Mouse (Mus musculus) hindbrain, embryonic 16.5 days (tissue): Measurements from ENCODE around the gene Dido1. TPM values are rescaled to one million over a fixed set of nuclear protein-coding genes. Genes with fewer than 3 reads are reported as not detected.

Source experiments
- ATAC-seq: fragments of 200-750 bp; cut with Nextera tagmentation; 2 replicates; pipeline ENCODE4 v1.8.0; 2017; ENCODE audit warnings: moderate TSS enrichment, moderate library complexity
- H3K27ac ChIP-seq: fragments of 300-500 bp; sonication (generic); 2 replicates; pipeline ENCODE4 v1.5.1; 2014; ENCODE audit warnings: low read depth, mild to moderate bottlenecking, control low read depth, low read length, moderate library complexity
- H3K27me3 ChIP-seq: fragments of 300-500 bp; sonication (generic); replicated peaks from 2 replicates; pipeline ENCODE4 v1.6.1; 2014; ENCODE audit warnings: low read length; ENCODE audit not compliant: control insufficient read depth, insufficient read depth
- H3K36me3 ChIP-seq: fragments of 300-500 bp; sonication (generic); 2 replicates; pipeline ENCODE4 v1.6.1; 2014; ENCODE audit warnings: mild to moderate bottlenecking, low read length, moderate library complexity, mixed read lengths; ENCODE audit not compliant: control insufficient read depth, insufficient read depth
- H3K4me1 ChIP-seq: fragments of 300-500 bp; sonication (generic); 2 replicates; pipeline ENCODE4 v1.6.1; 2014; ENCODE audit warnings: low read depth, low read length; ENCODE audit not compliant: control insufficient read depth, insufficient read depth
- H3K4me2 ChIP-seq: fragments of 300-500 bp; sonication (generic); 2 replicates; pipeline ENCODE4 v1.6.1; 2014; ENCODE audit warnings: mild to moderate bottlenecking, low read length, control low read depth, moderate library complexity
- H3K4me3 ChIP-seq: fragments of 300-500 bp; sonication (generic); 2 replicates; pipeline ENCODE4 v1.5.1; 2014; ENCODE audit warnings: mild to moderate bottlenecking, low read length, control low read depth, moderate library complexity
- H3K9ac ChIP-seq: fragments of 300-500 bp; sonication (generic); 2 replicates; pipeline ENCODE4 v1.6.1; 2014; ENCODE audit warnings: low read depth, mild to moderate bottlenecking, control low read depth, low read length, moderate library complexity
- H3K9me3 ChIP-seq: fragments of 300-500 bp; sonication (generic); 2 replicates; pipeline ENCODE4 v1.6.1; 2014; ENCODE audit warnings: mild to moderate bottlenecking, low read length, moderate library complexity; ENCODE audit not compliant: control insufficient read depth
- WGBS: fragments of 180-500 bp; shearing (Covaris S2); extraction: QIAGEN DNeasy Blood & Tissue Kit; methylation state at CpG from one replicate; pipeline ENCODE4 v1.1.7; 2014; 5-methylcytosine and 5-hydroxymethylcytosine counted together
- polyA plus RNA-seq: library from polyadenylated mRNA; unstranded; fragments of >200 nt; fragmentation: Nextera tagmentation; extraction: Ambion mirVana; gene quantifications from 2 replicates; pipeline ENCODE4 v1.2.1, GENCODE M21; 2015

Dido1 gene
- polyA plus RNA-seq, 1 experiment from 2014 or later, result 20.7 TPM

- ATAC-seq, result peak; percentile 97
- no peaks in the 10 kb centered on the region for H3K36me3 ChIP-seq
- no peaks in the 10 kb centered on the region for H3K9me3 ChIP-seq
- H3K9ac ChIP-seq, result peak overlapping the region; percentile 97
- under 1% methylated on average over 61 of the region's 66 CpGs for WGBS
- H3K27ac ChIP-seq, result peak overlapping the region; percentile 97
- peak overlapping the region; percentile 98 for H3K4me2 ChIP-seq
- H3K4me3 ChIP-seq, result peak overlapping the region; percentile 97
- peaks cover 29% of the 10 kb centered on the region for H3K4me1 ChIP-seq
- H3K27me3 ChIP-seq, result no peaks in the 10 kb centered on the region
Measured at GRCm38 (mm10) chr2:180701767-180702621, 7.8 kb downstream of the Dido1 start.

- peak overlapping the region; percentile 97 for H3K9ac ChIP-seq
- H3K27me3 ChIP-seq, result no peaks in the 10 kb centered on the region
- peak; percentile 1; the same call in 1 of the 2 replicates for ATAC-seq
- 7% methylated on average over 24 of the region's 26 CpGs for WGBS
- no peaks in the 10 kb centered on the region for H3K9me3 ChIP-seq
- peaks cover 29% of the 10 kb centered on the region for H3K4me1 ChIP-seq
- H3K4me3 ChIP-seq, result peak overlapping the region; percentile 97
- H3K27ac ChIP-seq, result peak overlapping the region; percentile 97
- H3K4me2 ChIP-seq, result peak overlapping the region; percentile 98
- H3K36me3 ChIP-seq, result no peaks in the 10 kb centered on the region
Measured at GRCm38 (mm10) chr2:180701053-180701766, 8.6 kb downstream of the Dido1 start.

- H3K4me2 ChIP-seq, result peak overlapping the region; percentile 98
- no peaks in the 10 kb centered on the region for H3K9me3 ChIP-seq
- WGBS, result 84% methylated on average over 5 of the region's 5 CpGs
- H3K4me1 ChIP-seq, result peaks cover 29% of the 10 kb centered on the region
- ATAC-seq, result no peak
- H3K4me3 ChIP-seq, result peak overlapping the region; percentile 97
- H3K27me3 ChIP-seq, result no peaks in the 10 kb centered on the region
- no peak overlapping the region for H3K27ac ChIP-seq
- H3K9ac ChIP-seq, result peak overlapping the region; percentile 97
- no peaks in the 10 kb centered on the region for H3K36me3 ChIP-seq
Measured at GRCm38 (mm10) chr2:180700457-180700856, 9.3 kb downstream of the Dido1 start.

GRCm38 (mm10) chr2:180695176-180695575 is 14.6 kb downstream of the Dido1 start:
- Histone ChIP-seq H3K27ac (no peak overlapping the region), H3K9me3 (no peaks in the 10 kb centered on the region), H3K9ac (no peak overlapping the region), H3K36me3 (peaks cover 3% of the 10 kb centered on the region; the same call in 1 of the 2 replicates), H3K27me3 (no peaks in the 10 kb centered on the region), H3K4me3 (no peak overlapping the region), H3K4me1 (peaks cover 17% of the 10 kb centered on the region), H3K4me2 (no peak overlapping the region)
- ATAC-seq, result no peak
- WGBS, result 50% methylated on average over 2 of the region's 2 CpGs

GRCm38 (mm10) chr2:180692630-180693029 is 17.2 kb downstream of the Dido1 start:
- Histone ChIP-seq H3K9me3 (no peaks in the 10 kb centered on the region), H3K27me3 (no peaks in the 10 kb centered on the region), H3K27ac (peak overlapping the region; percentile 26; the same call in 1 of the 2 replicates), H3K4me1 (peaks cover 7% of the 10 kb centered on the region; the same call in 1 of the 2 replicates), H3K36me3 (peaks cover 22% of the 10 kb centered on the region), H3K9ac (no peak overlapping the region), H3K4me3 (no peak overlapping the region), H3K4me2 (no peak overlapping the region)
- peak; percentile 86; the same call in 1 of the 2 replicates for ATAC-seq
- WGBS, result 4% methylated on average over 1 of the region's 1 CpGs

- no peak overlapping the region for H3K4me3 ChIP-seq
- H3K9ac ChIP-seq, result no peak overlapping the region
- peaks cover 40% of the 10 kb centered on the region for H3K36me3 ChIP-seq
- no peak overlapping the region for H3K27ac ChIP-seq
- no peak overlapping the region for H3K4me2 ChIP-seq
- ATAC-seq, result 0 out of 2 replicates have a peak, but pooled peaks have one; percentile 11
- WGBS, result 87% methylated on average over 5 of the region's 5 CpGs
- peaks cover 7% of the 10 kb centered on the region; the same call in 1 of the 2 replicates for H3K4me1 ChIP-seq
- H3K9me3 ChIP-seq, result no peaks in the 10 kb centered on the region
- no peaks in the 10 kb centered on the region for H3K27me3 ChIP-seq
Measured at GRCm38 (mm10) chr2:180689841-180690240, 20.0 kb downstream of the Dido1 start.

- WGBS, result 96% methylated on average over 4 of the region's 4 CpGs
- H3K27me3 ChIP-seq, result no peaks in the 10 kb centered on the region
- H3K4me2 ChIP-seq, result no peak overlapping the region
- no peaks in the 10 kb centered on the region for H3K9me3 ChIP-seq
- no peak for ATAC-seq
- H3K36me3 ChIP-seq, result peaks cover 57% of the 10 kb centered on the region
- H3K4me1 ChIP-seq, result no peaks in the 10 kb centered on the region
- H3K9ac ChIP-seq, result no peak overlapping the region
- H3K27ac ChIP-seq, result no peak overlapping the region
- no peak overlapping the region for H3K4me3 ChIP-seq
Measured at GRCm38 (mm10) chr2:180684031-180684430, 25.8 kb downstream of the Dido1 start.

- Histone ChIP-seq H3K4me2 (no peak overlapping the region), H3K9ac (no peak overlapping the region), H3K27ac (no peak overlapping the region), H3K4me1 (no peaks in the 10 kb centered on the region), H3K4me3 (no peak overlapping the region), H3K36me3 (peaks cover 53% of the 10 kb centered on the region), H3K27me3 (no peaks in the 10 kb centered on the region), H3K9me3 (no peaks in the 10 kb centered on the region)
- ATAC-seq, result no peak
- 96% methylated on average over 2 of the region's 2 CpGs for WGBS
Measured at GRCm38 (mm10) chr2:180683524-180683923, 26.3 kb downstream of the Dido1 start.

GRCm38 (mm10) chr2:180681225-180681624 is 28.6 kb downstream of the Dido1 start:
- H3K9me3 ChIP-seq, result no peaks in the 10 kb centered on the region
- H3K27ac ChIP-seq, result no peak overlapping the region
- WGBS, result 55% methylated on average over 2 of the region's 2 CpGs
- H3K4me3 ChIP-seq, result no peak overlapping the region
- no peak overlapping the region for H3K4me2 ChIP-seq
- H3K27me3 ChIP-seq, result no peaks in the 10 kb centered on the region
- no peak overlapping the region for H3K9ac ChIP-seq
- peaks cover 33% of the 10 kb centered on the region for H3K36me3 ChIP-seq
- no peak for ATAC-seq
- no peaks in the 10 kb centered on the region for H3K4me1 ChIP-seq
